Mouse (Mus musculus) hindbrain, embryonic 14.5 days (tissue): ENCODE results near the gene Cda. TPM values are rescaled to one million over a fixed set of nuclear protein-coding genes. Genes with fewer than 3 reads are reported as not detected.

Source experiments
- ATAC-seq: fragments of 200-750 bp; cut with Nextera tagmentation; 2 replicates; pipeline ENCODE4 v1.8.0; 2017; ENCODE audit warnings: moderate number of reproducible peaks, mild to moderate bottlenecking, moderate TSS enrichment, moderate library complexity; ENCODE audit not compliant: low FRiP score
- DNase-seq: peaks from one replicate; pipeline ENCODE4 v3.0.0-alpha.2; 2015; ENCODE audit warnings: low spot score
- H3K27ac ChIP-seq: fragments of 300-500 bp; sonication (generic); 2 replicates; pipeline ENCODE4 v1.5.1; 2014; ENCODE audit warnings: mild to moderate bottlenecking, moderate library complexity
- H3K27me3 ChIP-seq: fragments of 300-500 bp; sonication (generic); 2 replicates; pipeline ENCODE4 v1.6.1; 2014; ENCODE audit warnings: mild to moderate bottlenecking, low read length, mixed read lengths; ENCODE audit not compliant: control insufficient read depth, insufficient read depth
- H3K36me3 ChIP-seq: fragments of 300-500 bp; sonication (generic); replicated peaks from 2 replicates; pipeline ENCODE4 v1.6.1; 2014; ENCODE audit not compliant: control insufficient read depth, insufficient read depth
- H3K4me1 ChIP-seq: fragments of 300-500 bp; sonication (generic); replicated peaks from 2 replicates; pipeline ENCODE4 v1.6.1; 2014; ENCODE audit warnings: antibody characterized with exemption, low read length, mixed read lengths; ENCODE audit not compliant: control insufficient read depth, insufficient read depth
- H3K4me2 ChIP-seq: fragments of 300-500 bp; sonication (generic); replicated peaks from 2 replicates; pipeline ENCODE4 v1.6.1; 2014; ENCODE audit warnings: mild to moderate bottlenecking, moderate library complexity
- H3K4me3 ChIP-seq: fragments of 300-500 bp; sonication (generic); replicated peaks from 2 replicates; pipeline ENCODE4 v1.5.1; 2014; ENCODE audit warnings: mild to moderate bottlenecking, low read length
- H3K9ac ChIP-seq: fragments of 300-500 bp; sonication (generic); 2 replicates; pipeline ENCODE4 v1.6.1; 2014
- H3K9me3 ChIP-seq: fragments of 300-500 bp; sonication (generic); 2 replicates; pipeline ENCODE4 v1.6.1; 2016; ENCODE audit warnings: low read length; ENCODE audit not compliant: control insufficient read depth
- WGBS: fragments of 180-500 bp; shearing (Covaris S2); extraction: QIAGEN DNeasy Blood & Tissue Kit; methylation state at CpG from one replicate; pipeline ENCODE4 v1.1.7; 2014; 5-methylcytosine and 5-hydroxymethylcytosine counted together
- polyA plus RNA-seq: library from polyadenylated mRNA; unstranded; fragments of >200 nt; fragmentation: Nextera tagmentation; extraction: Ambion mirVana; gene quantifications from 2 replicates; pipeline ENCODE4 v1.2.1, GENCODE M21; 2014

The Cda gene
- polyA plus RNA-seq, 1 experiment from 2014 or later, result 6.4 TPM

DNA sequence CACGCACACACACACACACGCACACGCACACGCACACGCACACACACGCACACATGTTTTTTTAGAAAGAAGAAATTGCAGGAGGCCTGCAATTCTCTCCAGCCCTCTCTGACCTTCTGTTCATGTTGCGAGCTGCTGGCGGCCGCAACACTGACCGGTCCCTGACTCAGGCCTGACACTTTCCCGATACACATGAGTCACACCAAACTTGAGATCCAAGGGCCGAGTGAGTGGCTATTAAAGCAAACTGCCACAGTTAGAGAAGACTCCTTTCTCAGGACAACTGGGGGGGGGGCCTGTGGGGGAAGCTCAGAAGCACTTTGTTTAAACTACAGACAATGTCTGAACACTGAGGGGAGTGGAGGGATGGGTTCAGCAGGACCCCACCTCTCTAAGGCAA, 11.2 kb downstream of the Cda start:
- Histone ChIP-seq H3K4me3 (no peak overlapping the region), H3K27me3 (no peaks in the 10 kb centered on the region), H3K36me3 (no peaks in the 10 kb centered on the region), H3K4me2 (no peak overlapping the region), H3K27ac (no peak overlapping the region), H3K4me1 (peaks cover 7% of the 10 kb centered on the region), H3K9ac (no peak overlapping the region), H3K9me3 (no peaks in the 10 kb centered on the region)
- ATAC-seq (no peak), DNase-seq (no peak)
- 92% methylated on average over 12 of the region's 12 CpGs for WGBS

DNA sequence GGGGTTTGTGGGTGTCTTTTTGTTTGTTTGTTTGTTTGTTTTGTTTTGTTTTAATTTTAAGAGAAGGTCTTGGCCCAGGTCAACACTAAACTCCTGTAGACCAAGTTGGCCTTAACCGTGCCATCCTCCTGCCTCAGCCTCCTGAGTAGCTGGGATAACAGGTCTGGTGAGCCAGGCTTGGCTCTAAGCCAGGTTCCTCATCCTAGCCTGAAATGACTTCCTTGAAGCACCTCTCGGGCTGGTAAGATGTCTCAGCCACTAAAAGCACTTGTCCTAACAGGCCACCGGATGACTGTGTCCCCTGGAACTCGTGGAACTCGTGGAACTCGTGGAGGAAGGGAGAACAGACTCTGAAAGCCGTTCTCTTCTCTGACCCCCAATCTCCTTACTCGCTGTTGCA, 11.7 kb downstream of the Cda start:
- no peak overlapping the region for H3K4me3 ChIP-seq
- ATAC-seq, result no peak
- no peaks in the 10 kb centered on the region for H3K27me3 ChIP-seq
- H3K9me3 ChIP-seq, result no peaks in the 10 kb centered on the region
- H3K4me2 ChIP-seq, result no peak overlapping the region
- no peaks in the 10 kb centered on the region for H3K36me3 ChIP-seq
- WGBS, result 88% methylated on average over 8 of the region's 8 CpGs
- H3K27ac ChIP-seq, result no peak overlapping the region
- peaks cover 3% of the 10 kb centered on the region; the same call in 1 of the 2 replicates for H3K4me1 ChIP-seq
- no peak for DNase-seq
- H3K9ac ChIP-seq, result no peak overlapping the region

DNA sequence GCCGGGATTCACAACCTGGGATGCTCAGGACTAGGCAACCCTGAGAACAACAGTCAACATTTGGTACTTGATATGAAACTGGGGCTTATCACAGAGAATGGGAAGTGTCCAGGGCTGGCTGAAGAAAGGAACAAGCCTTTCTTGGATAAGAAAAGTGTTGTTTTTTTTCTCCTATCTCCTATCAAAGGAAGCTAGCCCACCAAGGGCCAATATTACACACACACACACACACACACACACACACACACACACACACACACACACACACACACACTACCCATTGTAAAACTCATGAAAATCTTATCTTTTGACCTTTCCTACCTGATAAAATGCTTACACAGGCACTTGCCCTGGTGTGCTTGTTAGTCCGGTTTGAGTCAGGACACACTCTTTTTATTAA, 12.3 kb downstream of the Cda start:
- H3K27me3 ChIP-seq, result no peaks in the 10 kb centered on the region
- H3K36me3 ChIP-seq, result no peaks in the 10 kb centered on the region
- H3K27ac ChIP-seq, result no peak overlapping the region
- no peak overlapping the region for H3K4me3 ChIP-seq
- no peak overlapping the region for H3K9ac ChIP-seq
- no peak for DNase-seq
- no peak overlapping the region for H3K4me2 ChIP-seq
- H3K9me3 ChIP-seq, result no peaks in the 10 kb centered on the region
- 94% methylated on average over 2 of the region's 2 CpGs for WGBS
- H3K4me1 ChIP-seq, result no peaks in the 10 kb centered on the region
- ATAC-seq, result no peak

DNA sequence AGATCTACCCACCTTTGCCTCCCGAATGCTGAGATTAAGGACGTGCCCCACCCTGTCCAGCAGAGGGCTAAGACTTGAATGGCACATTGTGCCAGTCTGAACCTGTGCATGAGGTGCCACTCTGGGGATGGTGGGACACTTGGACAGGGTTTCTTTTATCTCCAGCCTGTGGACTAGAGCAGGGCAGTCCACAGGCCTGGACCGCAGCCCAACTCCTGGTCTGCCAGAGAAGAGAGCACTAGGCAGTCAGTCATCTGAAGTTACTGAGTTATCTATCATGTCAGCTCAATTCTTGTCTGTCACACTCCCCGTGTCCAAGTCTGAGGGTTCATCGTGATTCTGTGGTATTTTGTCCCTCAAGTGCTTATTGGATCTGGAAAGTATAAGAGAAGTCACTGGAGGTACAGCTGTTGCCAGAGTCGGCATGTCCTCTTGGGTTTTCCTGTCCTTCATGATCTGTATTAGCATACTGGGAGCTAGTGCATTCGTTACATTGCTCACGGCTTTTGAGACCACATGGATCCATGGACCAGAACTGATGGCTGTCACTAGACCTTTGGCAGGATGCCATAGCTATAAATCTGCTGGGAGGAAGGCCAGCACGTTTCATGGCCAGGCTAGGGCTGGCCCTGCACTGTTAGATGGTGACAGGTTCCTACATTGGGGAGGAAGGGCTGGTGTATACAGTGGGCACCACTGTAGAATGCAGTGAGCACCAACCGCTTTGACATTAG, 14.2 kb downstream of the Cda start:
- Histone ChIP-seq H3K4me3 (no peak overlapping the region), H3K27me3 (no peaks in the 10 kb centered on the region), H3K36me3 (no peaks in the 10 kb centered on the region), H3K4me1 (no peaks in the 10 kb centered on the region), H3K9me3 (no peaks in the 10 kb centered on the region), H3K27ac (no peak overlapping the region), H3K4me2 (no peak overlapping the region), H3K9ac (no peak overlapping the region)
- WGBS, result 64% methylated on average over 10 of the region's 10 CpGs
- no peak; the same call in 1 of the 2 replicates for ATAC-seq
- peak; percentile 28 for DNase-seq

DNA sequence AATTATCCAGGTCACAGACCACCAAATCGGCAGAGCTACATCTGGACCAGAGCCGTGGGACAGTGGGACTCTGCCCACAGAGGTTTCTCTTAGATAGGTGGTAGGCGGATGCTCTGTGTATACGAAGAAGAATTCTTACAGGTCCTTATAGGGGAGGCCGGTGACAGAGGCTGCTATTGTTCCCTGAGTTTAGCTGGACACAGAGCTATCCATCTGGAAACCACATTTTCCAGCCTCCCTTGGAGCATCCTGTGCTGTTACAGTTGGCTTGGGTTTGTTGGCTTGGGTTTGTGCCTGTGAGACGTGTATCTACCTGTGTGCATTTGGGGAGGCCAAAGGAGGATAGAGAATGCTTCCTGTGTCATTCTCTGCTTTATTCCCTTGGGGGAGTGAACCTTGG, 15.1 kb downstream of the Cda start:
- H3K36me3 ChIP-seq, result no peaks in the 10 kb centered on the region
- H3K9ac ChIP-seq, result no peak overlapping the region
- DNase-seq (no peak), ATAC-seq (no peak)
- no peak overlapping the region for H3K4me2 ChIP-seq
- no peaks in the 10 kb centered on the region for H3K27me3 ChIP-seq
- no peaks in the 10 kb centered on the region for H3K9me3 ChIP-seq
- no peak overlapping the region for H3K27ac ChIP-seq
- WGBS, result 88% methylated on average over 6 of the region's 6 CpGs
- H3K4me1 ChIP-seq, result no peaks in the 10 kb centered on the region
- no peak overlapping the region for H3K4me3 ChIP-seq

DNA sequence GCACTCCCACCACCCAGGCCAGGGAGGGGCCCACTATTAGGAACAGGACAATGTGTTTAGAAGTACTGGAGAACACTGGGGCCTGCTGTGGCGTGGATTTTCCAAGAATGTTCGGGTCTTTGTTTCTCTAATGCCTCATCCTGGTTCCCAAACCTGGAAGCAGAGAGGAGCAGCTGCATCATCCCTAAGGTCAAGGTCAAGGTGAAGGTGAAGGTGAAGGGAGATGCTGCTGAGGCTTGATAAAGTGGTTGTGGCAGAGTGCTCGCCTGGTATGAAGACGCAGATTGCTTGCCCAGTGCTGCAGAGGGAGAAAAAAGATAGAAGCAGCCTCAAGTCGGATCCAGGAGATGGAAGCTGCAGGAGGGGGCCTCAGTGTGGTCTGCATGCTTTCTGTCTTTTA, 16.0 kb downstream of the Cda start:
- Histone ChIP-seq H3K36me3 (no peaks in the 10 kb centered on the region), H3K4me3 (no peak overlapping the region), H3K4me1 (no peaks in the 10 kb centered on the region), H3K4me2 (no peak overlapping the region), H3K27me3 (no peaks in the 10 kb centered on the region), H3K9me3 (no peaks in the 10 kb centered on the region), H3K9ac (no peak overlapping the region), H3K27ac (no peak overlapping the region)
- ATAC-seq (no peak), DNase-seq (no peak)
- whole genome bisulfite sequencing, result 87% methylated on average over 5 of the region's 5 CpGs

DNA sequence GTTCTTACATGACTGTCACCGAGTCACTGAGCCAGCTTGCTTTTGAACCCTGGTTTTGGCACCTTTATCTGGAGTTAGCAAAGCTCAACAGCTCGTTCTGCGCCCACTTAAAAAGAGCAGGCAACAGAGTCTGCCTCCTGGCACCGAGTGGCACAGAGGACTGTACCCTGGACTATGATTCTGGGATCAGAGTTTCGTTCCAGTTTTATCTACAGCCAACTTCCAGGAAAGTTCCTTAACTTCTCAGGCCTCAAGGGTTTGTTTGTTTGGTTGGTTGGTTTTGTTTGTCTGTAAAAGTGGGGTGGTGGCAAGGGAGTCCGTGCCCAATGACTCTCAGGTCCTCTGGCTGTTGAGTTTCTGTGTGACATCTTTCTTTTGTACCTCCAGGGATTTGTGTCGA, 19.1 kb downstream of the Cda start:
- H3K9me3 ChIP-seq, result no peaks in the 10 kb centered on the region
- ATAC-seq, result no peak
- no peak for DNase-seq
- H3K27me3 ChIP-seq, result no peaks in the 10 kb centered on the region
- no peak overlapping the region for H3K9ac ChIP-seq
- no peak overlapping the region for H3K4me3 ChIP-seq
- H3K4me1 ChIP-seq, result no peaks in the 10 kb centered on the region
- no peaks in the 10 kb centered on the region for H3K36me3 ChIP-seq
- no peak overlapping the region for H3K27ac ChIP-seq
- H3K4me2 ChIP-seq, result no peak overlapping the region
- WGBS, result 79% methylated on average over 7 of the region's 7 CpGs

DNA sequence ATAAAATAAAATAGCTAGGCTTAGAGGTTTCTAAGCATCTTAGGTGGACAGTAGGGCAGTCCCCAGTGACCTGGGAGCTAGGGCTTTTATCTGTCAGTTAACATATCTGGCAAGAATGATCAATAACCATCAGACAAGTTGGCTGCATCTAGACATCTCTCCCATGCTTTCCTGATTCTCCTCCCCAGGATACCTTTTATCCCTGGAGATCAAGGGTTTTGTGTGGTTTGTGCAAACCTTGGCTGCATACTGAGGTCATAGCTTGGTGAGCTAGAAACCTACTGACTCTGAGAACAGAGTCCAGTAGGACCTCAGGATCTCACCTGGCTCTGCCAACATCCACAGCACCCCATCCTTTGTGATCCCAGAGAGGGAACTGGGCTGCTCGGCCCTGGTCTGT, 20.5 kb downstream of the Cda start:
- Histone ChIP-seq H3K27me3 (no peaks in the 10 kb centered on the region), H3K4me2 (no peak overlapping the region), H3K36me3 (no peaks in the 10 kb centered on the region), H3K4me3 (no peak overlapping the region), H3K27ac (no peak overlapping the region), H3K4me1 (no peaks in the 10 kb centered on the region), H3K9ac (no peak overlapping the region), H3K9me3 (no peaks in the 10 kb centered on the region)
- WGBS, result 70% methylated on average over 1 of the region's 1 CpGs
- DNase-seq (no peak), ATAC-seq (no peak)

DNA sequence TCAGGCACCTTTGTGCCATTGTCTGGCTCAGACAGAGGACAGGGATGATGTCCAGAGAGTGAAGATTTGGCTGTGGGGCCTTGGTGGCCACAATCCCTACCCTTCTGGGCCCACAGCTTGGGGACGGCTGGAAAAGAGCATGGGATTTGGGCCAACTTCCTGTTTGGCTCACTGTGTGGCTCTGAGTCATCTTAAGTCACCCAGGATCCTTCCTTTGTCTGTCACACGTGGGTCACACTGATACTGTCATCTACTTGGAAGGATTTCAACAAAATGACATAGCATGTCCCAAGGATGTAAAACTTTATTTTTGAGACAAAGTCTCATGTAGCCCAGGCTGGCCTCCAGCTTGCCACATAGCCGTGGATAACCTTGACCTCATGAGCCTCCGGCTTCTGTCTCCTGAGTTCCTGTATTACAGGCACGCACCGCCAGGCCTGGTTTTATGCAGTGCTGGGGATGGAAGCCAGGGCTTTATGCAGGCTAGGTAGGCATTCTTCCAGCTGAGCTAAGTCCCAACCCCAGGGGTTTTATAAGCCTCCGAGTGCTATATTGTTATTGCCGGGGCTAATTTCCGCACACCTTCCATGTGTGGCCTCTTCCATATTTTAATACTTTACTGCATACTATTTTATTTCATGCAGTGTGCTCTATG, 22.8 kb downstream of the Cda start:
- Histone ChIP-seq H3K4me3 (no peak overlapping the region), H3K4me2 (no peak overlapping the region), H3K9me3 (no peaks in the 10 kb centered on the region), H3K36me3 (no peaks in the 10 kb centered on the region), H3K9ac (no peak overlapping the region), H3K27ac (no peak overlapping the region), H3K4me1 (no peaks in the 10 kb centered on the region), H3K27me3 (no peaks in the 10 kb centered on the region)
- 74% methylated on average over 9 of the region's 9 CpGs for WGBS
- no peak for ATAC-seq
- DNase-seq, result no peak
